Mouse (Mus musculus): ENCODE data around the gene Terf2.

DNA sequence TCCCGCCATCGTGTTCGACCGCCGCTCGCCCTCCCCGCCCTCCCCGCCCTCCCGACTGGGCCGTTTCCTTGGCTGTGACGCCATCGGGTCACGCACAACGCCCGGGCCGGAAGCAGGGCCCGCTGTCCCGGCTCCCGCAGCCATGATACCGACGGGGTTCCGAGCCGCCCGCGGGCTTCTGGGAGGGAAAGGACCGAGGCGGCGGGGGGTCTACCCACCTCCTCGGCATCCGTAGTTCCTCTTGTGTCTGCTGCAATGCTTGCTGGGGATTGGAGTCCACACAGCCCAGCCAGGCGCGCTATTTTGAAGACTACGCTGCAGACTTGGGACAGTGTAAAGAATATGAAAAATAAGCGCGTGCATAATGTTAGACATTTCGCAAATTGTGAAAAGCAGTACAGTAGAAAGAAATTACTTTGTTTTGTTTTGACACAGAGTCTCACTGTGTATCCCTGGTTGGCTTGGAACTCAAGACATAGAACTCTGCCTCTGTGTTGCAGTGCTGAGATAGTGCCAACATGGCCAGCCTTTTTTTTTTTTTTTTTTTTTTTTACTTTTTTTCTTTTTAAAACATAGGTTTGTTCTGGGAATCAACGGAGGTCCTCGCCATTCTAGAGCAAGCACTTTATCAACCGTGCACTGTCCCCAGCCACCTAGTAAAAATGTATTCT, at the start of gene Terf2:
- TF ChIP-seq CTCF (IDR thresholded peaks at IDR 0.05; ENCODE audit: insufficient read depth, low read depth, low read length) (no peak), POLR2A (IDR thresholded peaks at IDR 0.05; ENCODE audit: insufficient read depth, low read depth, low read length) (peak; percentile 34; the same call in 1 of the 2 replicates)

All from olfactory bulb, adult 2 months (tissue).